Mouse (Mus musculus) spleen, adult 2 months (tissue): ENCODE measurements around the gene Snai3. TPM values are rescaled to one million over a fixed set of nuclear protein-coding genes. Genes with fewer than 3 reads are reported as not detected.

Source experiments
- DNase-seq, 2 experiments: peaks; one replicate each; pipeline versions ENCODE4 v3.0.0 to v3.0.0-alpha.2; 2012 to 2021; ENCODE audit warnings: low spot score in 2 of 2, low read depth in 1 of 2
- H3K27ac ChIP-seq: fragments of 200-500 bp; 2 replicates; pipeline ENCODE4 v1.5.1; 2012; ENCODE audit warnings: low read length, inconsistent platforms; ENCODE audit not compliant: insufficient read depth
- H3K27me3 ChIP-seq: fragments of 200-500 bp; 2 replicates; pipeline ENCODE4 v1.6.1; 2012; ENCODE audit warnings: mild to moderate bottlenecking, moderate library complexity, low read length, inconsistent platforms; ENCODE audit not compliant: control insufficient read depth, insufficient read depth
- H3K36me3 ChIP-seq: fragments of 200-500 bp; 2 replicates; pipeline ENCODE4 v1.6.1; 2012; ENCODE audit warnings: mild to moderate bottlenecking, low read length, inconsistent platforms; ENCODE audit not compliant: control insufficient read depth, insufficient read depth
- H3K4me1 ChIP-seq: fragments of 200-500 bp; 2 replicates; pipeline ENCODE4 v1.6.1; 2011; ENCODE audit warnings: inconsistent platforms; ENCODE audit not compliant: control insufficient read depth, insufficient read depth, insufficient read length
- H3K4me3 ChIP-seq: fragments of 200-500 bp; 2 replicates; pipeline ENCODE4 v1.5.1; 2011; ENCODE audit warnings: mild to moderate bottlenecking, inconsistent platforms; ENCODE audit not compliant: insufficient read depth, insufficient read length; ENCODE audit errors: extremely low read depth
- CTCF ChIP-seq: fragments of 200-500 bp; IDR thresholded peaks from 2 replicates; pipeline ENCODE4 v1.5.1; 2011; ENCODE audit warnings: mild to moderate bottlenecking, inconsistent platforms; ENCODE audit not compliant: insufficient read depth, insufficient read length, insufficient replicate concordance; ENCODE audit errors: extremely low read depth
- POLR2A ChIP-seq: fragments of 200-500 bp; IDR thresholded peaks from 2 replicates; pipeline ENCODE4 v1.6.1; 2011; ENCODE audit warnings: low read depth, low read length, inconsistent platforms
- WGBS: fragments of 180-500 bp; shearing (Covaris S2); methylation state at CpG from one replicate; pipeline ENCODE4 v1.1.7; 2018; 5-methylcytosine and 5-hydroxymethylcytosine counted together
- polyA plus RNA-seq: library from polyadenylated mRNA; depleted of rRNA; stranded (reverse); fragments of >200 nt; gene quantifications from 2 replicates; pipeline ENCODE4 v1.2.3, GENCODE M21; 2012

Gene Snai3
- polyA plus RNA-seq, 1 experiment, result 3.9 TPM

- no peak for DNase-seq
- Histone ChIP-seq H3K4me3 (peak overlapping the region; percentile 56), H3K27me3 (no peaks in the 10 kb centered on the region), H3K36me3 (no peaks in the 10 kb centered on the region; the same call in 1 of the 2 replicates), H3K27ac (peak overlapping the region; percentile 89), H3K4me1 (peaks cover 24% of the 10 kb centered on the region)
- WGBS, result 63% methylated on average over 13 of the region's 13 CpGs
- no peak for TF ChIP-seq POLR2A
- no peak for TF ChIP-seq CTCF
Observed at GRCm38 (mm10) chr8:122437708-122438331, 22.7 kb downstream of the Snai3 start.

GRCm38 (mm10) chr8:122436586-122437125, 23.9 kb downstream of the Snai3 start:
- no peak for TF ChIP-seq CTCF
- no peak for TF ChIP-seq POLR2A
- WGBS, result 82% methylated on average over 20 of the region's 20 CpGs
- Histone ChIP-seq H3K27ac (peak overlapping the region; percentile 18; the same call in 1 of the 2 replicates), H3K36me3 (no peaks in the 10 kb centered on the region; the same call in 1 of the 2 replicates), H3K4me1 (peaks cover 21% of the 10 kb centered on the region), H3K27me3 (no peaks in the 10 kb centered on the region), H3K4me3 (no peak overlapping the region)
- DNase-seq, result no peak

GRCm38 (mm10) chr8:122436146-122436545, 24.4 kb downstream of the Snai3 start:
- H3K36me3 ChIP-seq, result no peaks in the 10 kb centered on the region; the same call in 1 of the 2 replicates
- H3K27me3 ChIP-seq, result no peaks in the 10 kb centered on the region
- 54% methylated on average over 9 of the region's 9 CpGs for WGBS
- no peak overlapping the region for H3K4me3 ChIP-seq
- TF ChIP-seq CTCF (no peak), POLR2A (no peak)
- no peak overlapping the region for H3K27ac ChIP-seq
- peaks cover 21% of the 10 kb centered on the region for H3K4me1 ChIP-seq
- no peak for DNase-seq

GRCm38 (mm10) chr8:122435375-122435774, 25.2 kb downstream of the Snai3 start:
- Histone ChIP-seq H3K4me1 (peaks cover 26% of the 10 kb centered on the region), H3K27me3 (no peaks in the 10 kb centered on the region), H3K36me3 (no peaks in the 10 kb centered on the region; the same call in 1 of the 2 replicates), H3K4me3 (no peak overlapping the region), H3K27ac (no peak overlapping the region)
- no peak for TF ChIP-seq POLR2A
- TF ChIP-seq CTCF, result peak; percentile 9; the same call in 1 of the 2 replicates
- WGBS, result 93% methylated on average over 6 of the region's 6 CpGs
- DNase-seq, result no peak

- no peak for DNase-seq
- TF ChIP-seq POLR2A (no peak; the same call in 1 of the 2 replicates), CTCF (peak; percentile 31; the same call in 1 of the 2 replicates)
- peaks cover 3% of the 10 kb centered on the region; the same call in 1 of the 2 replicates for H3K36me3 ChIP-seq
- peak overlapping the region; percentile 88; the same call in 1 of the 2 replicates for H3K4me3 ChIP-seq
- no peaks in the 10 kb centered on the region for H3K27me3 ChIP-seq
- H3K4me1 ChIP-seq, result peaks cover 36% of the 10 kb centered on the region
- WGBS, result 42% methylated on average over 11 of the region's 11 CpGs
- H3K27ac ChIP-seq, result peak overlapping the region; percentile 99
Observed at GRCm38 (mm10) chr8:122433269-122433905, 27.1 kb downstream of the Snai3 start.

- TF ChIP-seq CTCF (no peak), POLR2A (peak; percentile 78)
- peaks cover 32% of the 10 kb centered on the region for H3K4me1 ChIP-seq
- H3K27ac ChIP-seq, result peak within 1 kb of the TSS; percentile 99
- peak within 1 kb of the TSS; percentile 88 for H3K4me3 ChIP-seq
- peak; percentile 75 to 87 for DNase-seq
- no peaks in the 10 kb centered on the region for H3K27me3 ChIP-seq
- H3K36me3 ChIP-seq, result peaks cover 3% of the 10 kb centered on the region; the same call in 1 of the 2 replicates
- WGBS, result under 1% methylated on average over 45 of the region's 45 CpGs
Observed at GRCm38 (mm10) chr8:122432443-122433268, 27.9 kb downstream of the Snai3 start, which contains the start of gene Cyba. Gene Cyba, minus strand, starts transcription at chr8:122432930.
